Mouse (Mus musculus): ENCODE results near the gene Scn2b.

DNA sequence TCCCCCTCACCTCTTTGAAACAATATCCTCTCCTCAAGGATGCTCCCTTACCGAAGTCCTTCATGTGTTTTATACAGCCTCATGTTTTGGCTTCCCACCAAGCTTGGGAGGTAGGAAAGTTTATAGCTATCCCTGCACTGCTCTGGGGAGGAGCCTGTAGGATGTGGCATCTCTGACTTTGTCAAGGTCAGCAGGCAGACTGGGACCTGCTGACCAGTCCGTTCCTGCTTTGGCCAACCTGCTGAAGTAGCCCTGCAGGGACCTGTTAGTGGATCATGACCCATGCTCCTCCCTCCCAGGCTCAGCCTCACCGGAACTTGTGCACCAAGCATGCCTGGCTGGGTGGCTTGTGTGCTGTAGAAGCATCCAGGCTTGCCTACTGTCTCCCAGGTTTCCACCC is 25.1 kb downstream of the Scn2b start:
- no peak for TF ChIP-seq POLR2A (IDR thresholded peaks at IDR 0.05; ENCODE audit: low read depth, low read length)
- no peak for TF ChIP-seq CTCF (IDR thresholded peaks at IDR 0.05; ENCODE audit: borderline replicate concordance, insufficient read depth, low read length)
